Mouse (Mus musculus): ENCODE results near the gene B4gat1. TPM values are rescaled to one million over a fixed set of nuclear protein-coding genes. Genes with fewer than 3 reads are reported as not detected.

The B4gat1 gene
- polyA plus RNA-seq, 1 experiment from 2014 or later, result 61.1 TPM

- Histone ChIP-seq H3K9ac (peak overlapping the region; percentile 38; the same call in 1 of the 2 replicates), H3K4me2 (peak overlapping the region; percentile 76), H3K27ac (replicated peaks) (peak overlapping the region; percentile 43), H3K4me1 (replicated peaks) (peaks cover 61% of the 10 kb centered on the region), H3K9me3 (no peaks in the 10 kb centered on the region), H3K36me3 (no peaks in the 10 kb centered on the region), H3K27me3 (peaks cover 58% of the 10 kb centered on the region), H3K4me3 (peak overlapping the region; percentile 43)
- no peak for ATAC-seq (ENCODE audit: low read depth)
- WGBS, result 9% methylated on average over 15 of the region's 15 CpGs
These were observed 28.6 kb downstream of the B4gat1 start for GRCm38 (mm10) chr19:5067040-5067799.

- ATAC-seq (ENCODE audit: low read depth), result peak; percentile 9; the same call in 1 of the 2 replicates
- H3K27me3 ChIP-seq, result peaks cover 58% of the 10 kb centered on the region
- under 1% methylated on average over 54 of the region's 56 CpGs for WGBS
These were observed 29.4 kb downstream of the B4gat1 start, which contains the start of gene Cd248 for GRCm38 (mm10) chr19:5067867-5068569. Cd248 (plus strand) TSS chr19:5068078.

GRCm38 (mm10) chr19:5068570-5069234, 30.1 kb downstream of the B4gat1 start:
- peaks cover 69% of the 10 kb centered on the region for H3K4me1 ChIP-seq (replicated peaks)
- H3K27me3 ChIP-seq, result peaks cover 62% of the 10 kb centered on the region
- WGBS, result 27% methylated on average over 21 of the region's 21 CpGs

More at GRCm38 (mm10) chr19:5067867-5068569, 29.4 kb downstream of the B4gat1 start, which contains the start of gene Cd248:
- Histone ChIP-seq H3K9me3 (no peaks in the 10 kb centered on the region), H3K27ac (replicated peaks) (peak within 1 kb of the TSS; percentile 43), H3K36me3 (no peaks in the 10 kb centered on the region), H3K4me2 (peak within 1 kb of the TSS; percentile 76), H3K9ac (peak within 1 kb of the TSS; percentile 77), H3K4me1 (replicated peaks) (peaks cover 69% of the 10 kb centered on the region), H3K4me3 (peak within 1 kb of the TSS; percentile 43)

GRCm38 (mm10) chr19:5069486-5069885, 30.9 kb downstream of the B4gat1 start:
- 82% methylated on average over 5 of the region's 5 CpGs for WGBS
- Histone ChIP-seq H3K4me2 (peak overlapping the region; percentile 76), H3K9ac (0 out of 2 replicates have a peak overlapping the region, but pooled peaks have one; percentile 77), H3K9me3 (no peaks in the 10 kb centered on the region), H3K27me3 (peaks cover 70% of the 10 kb centered on the region), H3K27ac (replicated peaks) (no peak overlapping the region), H3K36me3 (no peaks in the 10 kb centered on the region), H3K4me1 (replicated peaks) (peaks cover 69% of the 10 kb centered on the region), H3K4me3 (peak overlapping the region; percentile 43; the same call in 1 of the 2 replicates)
- ATAC-seq (ENCODE audit: low read depth), result no peak

More at GRCm38 (mm10) chr19:5068570-5069234, 30.1 kb downstream of the B4gat1 start:
- H3K36me3 ChIP-seq, result no peaks in the 10 kb centered on the region
- peak overlapping the region; percentile 76 for H3K4me2 ChIP-seq
- peak overlapping the region; percentile 77 for H3K9ac ChIP-seq
- H3K9me3 ChIP-seq, result no peaks in the 10 kb centered on the region
- H3K4me3 ChIP-seq, result peak overlapping the region; percentile 43
- ATAC-seq (ENCODE audit: low read depth), result no peak
- H3K27ac ChIP-seq (replicated peaks), result peak overlapping the region; percentile 28; the same call in 1 of the 2 replicates

GRCm38 (mm10) chr19:5069978-5070377, 31.4 kb downstream of the B4gat1 start:
- H3K4me2 ChIP-seq, result peak overlapping the region; percentile 76
- no peak overlapping the region for H3K27ac ChIP-seq (replicated peaks)
- peaks cover 70% of the 10 kb centered on the region for H3K27me3 ChIP-seq
- H3K4me3 ChIP-seq, result peak overlapping the region; percentile 43; the same call in 1 of the 2 replicates
- H3K9me3 ChIP-seq, result no peaks in the 10 kb centered on the region
- 84% methylated on average over 7 of the region's 7 CpGs for WGBS
- peaks cover 68% of the 10 kb centered on the region for H3K4me1 ChIP-seq (replicated peaks)
- peak overlapping the region; percentile 8; the same call in 1 of the 2 replicates for H3K9ac ChIP-seq
- H3K36me3 ChIP-seq, result no peaks in the 10 kb centered on the region
- no peak for ATAC-seq (ENCODE audit: low read depth)

GRCm38 (mm10) chr19:5071077-5071476, 32.5 kb downstream of the B4gat1 start:
- Histone ChIP-seq H3K4me1 (replicated peaks) (peaks cover 62% of the 10 kb centered on the region), H3K36me3 (no peaks in the 10 kb centered on the region), H3K9ac (peak overlapping the region; percentile 68), H3K27ac (replicated peaks) (peak overlapping the region; percentile 79), H3K4me2 (peak overlapping the region; percentile 76), H3K4me3 (peak overlapping the region; percentile 43), H3K27me3 (peaks cover 65% of the 10 kb centered on the region), H3K9me3 (no peaks in the 10 kb centered on the region)
- 10% methylated on average over 11 of the region's 11 CpGs for WGBS
- ATAC-seq (ENCODE audit: low read depth), result peak; percentile 0; the same call in 1 of the 2 replicates

- WGBS, result under 1% methylated on average over 39 of the region's 40 CpGs
- Histone ChIP-seq H3K4me2 (peak overlapping the region; percentile 76), H3K9me3 (no peaks in the 10 kb centered on the region), H3K4me3 (peak overlapping the region; percentile 43), H3K27ac (replicated peaks) (peak overlapping the region; percentile 79), H3K4me1 (replicated peaks) (peaks cover 62% of the 10 kb centered on the region), H3K27me3 (peaks cover 62% of the 10 kb centered on the region), H3K36me3 (no peaks in the 10 kb centered on the region), H3K9ac (peak overlapping the region; percentile 68)
- ATAC-seq (ENCODE audit: low read depth), result peak; percentile 78
These were observed 33.1 kb downstream of the B4gat1 start for GRCm38 (mm10) chr19:5071545-5072369.

- WGBS, result 3% methylated on average over 20 of the region's 20 CpGs
- Histone ChIP-seq H3K4me2 (peak overlapping the region; percentile 76), H3K27me3 (peaks cover 55% of the 10 kb centered on the region), H3K9me3 (no peaks in the 10 kb centered on the region), H3K4me1 (replicated peaks) (peaks cover 56% of the 10 kb centered on the region), H3K36me3 (no peaks in the 10 kb centered on the region), H3K9ac (peak overlapping the region; percentile 68), H3K4me3 (peak overlapping the region; percentile 43), H3K27ac (replicated peaks) (peak overlapping the region; percentile 39)
- ATAC-seq (ENCODE audit: low read depth), result peak; percentile 7
These were observed 33.9 kb downstream of the B4gat1 start for GRCm38 (mm10) chr19:5072389-5073019.

- WGBS, result 2% methylated on average over 15 of the region's 15 CpGs
- ATAC-seq (ENCODE audit: low read depth), result no peak
- Histone ChIP-seq H3K36me3 (no peaks in the 10 kb centered on the region), H3K9me3 (no peaks in the 10 kb centered on the region), H3K4me2 (peak overlapping the region; percentile 76), H3K4me3 (peak overlapping the region; percentile 43), H3K27me3 (peaks cover 51% of the 10 kb centered on the region), H3K9ac (no peak overlapping the region), H3K4me1 (replicated peaks) (peaks cover 50% of the 10 kb centered on the region), H3K27ac (replicated peaks) (no peak overlapping the region; the same call in 1 of the 2 replicates)
These were observed 34.4 kb downstream of the B4gat1 start for GRCm38 (mm10) chr19:5073028-5073427.

GRCm38 (mm10) chr19:5073518-5073917, 34.9 kb downstream of the B4gat1 start:
- Histone ChIP-seq H3K9me3 (no peaks in the 10 kb centered on the region), H3K4me3 (no peak overlapping the region), H3K4me1 (replicated peaks) (peaks cover 45% of the 10 kb centered on the region), H3K27ac (replicated peaks) (no peak overlapping the region), H3K9ac (no peak overlapping the region), H3K27me3 (peaks cover 47% of the 10 kb centered on the region), H3K36me3 (no peaks in the 10 kb centered on the region), H3K4me2 (no peak overlapping the region)
- no peak for ATAC-seq (ENCODE audit: low read depth)
- WGBS, result 40% methylated on average over 5 of the region's 5 CpGs
